Mouse (Mus musculus): ENCODE data around the gene B4galnt4. TPM values are rescaled to one million over a fixed set of nuclear protein-coding genes. Genes with fewer than 3 reads are reported as not detected.

B4galnt4 gene
- polyA plus RNA-seq, 1 experiment, result not detected

DNA sequence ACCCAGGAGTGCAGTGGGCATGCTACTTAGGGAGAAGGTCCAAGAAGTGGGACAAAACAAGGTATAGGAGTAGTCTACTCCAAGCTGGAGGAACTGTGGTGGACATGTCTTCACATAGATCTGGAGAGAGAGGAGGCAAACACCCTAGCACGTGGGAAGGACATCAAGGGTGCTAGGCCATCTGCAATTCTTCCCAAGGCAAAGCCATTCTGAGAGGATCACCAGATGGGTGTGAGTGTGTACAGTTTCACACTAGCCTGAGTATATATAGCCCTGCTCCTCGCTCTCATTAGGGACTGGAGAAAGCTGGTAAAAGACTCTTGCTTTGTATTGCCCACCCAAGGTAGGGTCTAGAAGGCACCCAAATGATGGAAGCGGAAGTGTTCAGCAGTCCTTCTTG lies 2.4 kb downstream of the B4galnt4 start:
- Histone ChIP-seq H3K27ac (ENCODE audit: insufficient read depth, low read depth, low read length) (no peak overlapping the region), H3K4me3 (ENCODE audit: insufficient read depth, low read depth, low read length) (no peak overlapping the region), H3K4me1 (ENCODE audit: control insufficient read depth, insufficient read depth, low read length) (peaks cover 22% of the 10 kb centered on the region)
- 94% methylated on average over 3 of the region's 3 CpGs for WGBS
- TF ChIP-seq CTCF (IDR thresholded peaks at IDR 0.05; ENCODE audit: insufficient read depth, low read depth, low read length) (no peak), POLR2A (IDR thresholded peaks at IDR 0.05; ENCODE audit: insufficient read depth, low read depth, low read length) (no peak)

DNA sequence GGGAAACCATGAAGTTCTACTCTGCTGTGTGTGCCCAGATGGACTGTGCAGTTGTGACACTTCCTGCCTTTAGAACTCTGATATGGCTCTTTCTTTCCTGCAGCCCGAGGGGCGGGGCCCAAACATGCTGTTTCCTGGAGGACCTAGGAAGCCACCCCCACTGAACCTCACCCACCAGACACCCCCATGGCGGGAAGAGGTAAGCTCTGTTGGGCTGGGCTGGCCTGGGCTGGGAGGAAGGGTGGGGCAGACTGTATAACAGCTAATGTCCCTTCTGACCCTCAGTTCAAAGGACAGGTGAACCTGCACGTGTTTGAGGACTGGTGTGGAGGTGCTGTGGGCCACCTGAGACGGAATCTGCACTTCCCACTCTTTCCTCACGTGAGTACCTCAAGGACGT lies 3.3 kb downstream of the B4galnt4 start:
- WGBS, result 86% methylated on average over 7 of the region's 7 CpGs
- TF ChIP-seq CTCF (IDR thresholded peaks at IDR 0.05; ENCODE audit: insufficient read depth, low read depth, low read length), result no peak
- no peak for TF ChIP-seq POLR2A (IDR thresholded peaks at IDR 0.05; ENCODE audit: insufficient read depth, low read depth, low read length)
- H3K27ac ChIP-seq (ENCODE audit: insufficient read depth, low read depth, low read length), result no peak overlapping the region
- peaks cover 22% of the 10 kb centered on the region for H3K4me1 ChIP-seq (ENCODE audit: control insufficient read depth, insufficient read depth, low read length)
- H3K4me3 ChIP-seq (ENCODE audit: insufficient read depth, low read depth, low read length), result no peak overlapping the region

DNA sequence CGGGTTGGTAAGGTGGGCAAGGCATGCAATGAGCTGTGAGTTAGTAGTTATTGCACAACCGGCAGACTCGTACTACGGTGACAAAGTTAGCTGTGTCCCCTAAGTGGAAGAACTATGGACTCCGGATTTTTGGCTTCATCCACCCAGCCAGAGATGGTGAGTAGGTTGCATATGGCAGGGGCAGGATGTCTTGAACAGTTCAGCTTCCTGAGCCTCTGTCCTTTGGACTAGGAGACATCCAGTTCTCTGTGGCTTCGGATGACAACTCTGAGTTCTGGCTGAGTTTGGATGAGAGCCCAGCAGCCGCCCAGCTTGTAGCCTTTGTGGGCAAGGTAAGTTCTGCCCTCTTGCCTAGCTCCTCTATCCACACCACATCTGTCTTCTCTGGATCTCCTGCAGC lies 3.7 kb downstream of the B4galnt4 start:
- no peak overlapping the region for H3K4me3 ChIP-seq (ENCODE audit: insufficient read depth, low read depth, low read length)
- no peak overlapping the region for H3K27ac ChIP-seq (ENCODE audit: insufficient read depth, low read depth, low read length)
- 90% methylated on average over 7 of the region's 7 CpGs for WGBS
- TF ChIP-seq CTCF (IDR thresholded peaks at IDR 0.05; ENCODE audit: insufficient read depth, low read depth, low read length) (no peak), POLR2A (IDR thresholded peaks at IDR 0.05; ENCODE audit: insufficient read depth, low read depth, low read length) (no peak)
- peaks cover 22% of the 10 kb centered on the region for H3K4me1 ChIP-seq (ENCODE audit: control insufficient read depth, insufficient read depth, low read length)

DNA sequence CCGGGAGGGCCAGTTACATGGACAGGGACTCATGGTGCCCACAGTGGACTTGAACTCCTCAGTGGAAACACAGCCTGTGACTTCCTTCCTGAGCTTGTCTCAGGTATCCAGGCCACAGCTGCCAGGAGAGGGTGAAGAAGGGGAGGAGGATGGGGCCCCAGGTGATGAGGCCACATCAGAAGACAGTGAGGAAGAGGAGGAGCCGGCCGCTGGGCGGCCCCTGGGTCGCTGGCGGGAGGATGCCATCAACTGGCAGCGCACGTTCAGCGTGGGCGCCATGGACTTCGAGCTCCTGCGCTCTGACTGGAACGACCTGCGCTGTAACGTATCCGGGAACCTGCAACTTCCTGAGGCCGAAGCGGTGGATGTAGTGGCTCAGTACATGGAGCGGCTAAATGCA lies 7.4 kb downstream of the B4galnt4 start:
- 84% methylated on average over 19 of the region's 19 CpGs for WGBS
- H3K4me3 ChIP-seq (ENCODE audit: insufficient read depth, low read depth, low read length), result no peak overlapping the region
- no peak overlapping the region for H3K27ac ChIP-seq (ENCODE audit: insufficient read depth, low read depth, low read length)
- TF ChIP-seq CTCF (IDR thresholded peaks at IDR 0.05; ENCODE audit: insufficient read depth, low read depth, low read length), result no peak
- no peak for TF ChIP-seq POLR2A (IDR thresholded peaks at IDR 0.05; ENCODE audit: insufficient read depth, low read depth, low read length)
- peaks cover 17% of the 10 kb centered on the region for H3K4me1 ChIP-seq (ENCODE audit: control insufficient read depth, insufficient read depth, low read length)

DNA sequence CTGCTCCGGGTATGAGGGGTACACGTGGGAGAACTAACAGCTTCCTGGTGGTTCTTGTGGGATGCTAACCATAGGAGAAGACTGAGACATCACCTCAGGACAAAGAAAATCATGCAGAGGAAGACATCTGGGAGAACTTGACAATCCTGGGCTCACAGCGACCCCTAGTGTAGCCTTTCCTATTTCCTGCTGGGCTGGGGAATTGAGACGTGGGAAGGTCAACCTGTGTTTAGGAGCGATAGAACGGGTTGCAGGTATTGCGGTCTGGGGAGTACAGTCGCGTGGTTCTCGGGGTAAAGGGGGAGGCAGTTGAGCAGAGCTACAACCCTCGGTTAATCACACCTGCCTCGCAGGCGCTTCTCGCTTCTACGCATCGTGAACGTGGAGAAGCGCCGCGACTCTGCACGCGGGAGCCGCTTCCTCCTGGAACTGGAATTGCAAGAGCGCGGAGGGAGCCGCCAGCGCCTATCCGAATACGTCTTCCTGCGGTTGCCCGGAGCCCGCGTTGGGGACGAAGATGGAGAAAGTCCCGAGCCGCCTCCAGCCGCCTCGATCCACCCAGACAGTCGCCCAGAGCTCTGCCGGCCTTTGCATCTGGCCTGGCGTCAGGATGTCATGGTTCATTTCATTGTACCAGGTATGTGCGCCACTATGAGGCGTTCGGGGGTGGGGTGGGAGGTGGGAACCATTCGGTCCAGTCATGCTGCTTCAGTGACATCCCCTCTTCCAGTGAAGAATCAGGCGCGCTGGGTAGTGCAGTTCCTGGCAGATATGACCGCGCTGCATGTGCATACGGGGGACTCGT lies 9.4 kb downstream of the B4galnt4 start:
- WGBS, result under 1% methylated on average over 51 of the region's 51 CpGs
- H3K27ac ChIP-seq (ENCODE audit: insufficient read depth, low read depth, low read length), result peak overlapping the region; percentile 47
- peak overlapping the region; percentile 53 for H3K4me3 ChIP-seq (ENCODE audit: insufficient read depth, low read depth, low read length)
- TF ChIP-seq CTCF (IDR thresholded peaks at IDR 0.05; ENCODE audit: insufficient read depth, low read depth, low read length), result peak; percentile 41
- peak; percentile 46; the same call in 1 of the 2 replicates for TF ChIP-seq POLR2A (IDR thresholded peaks at IDR 0.05; ENCODE audit: insufficient read depth, low read depth, low read length)
- H3K4me1 ChIP-seq (ENCODE audit: control insufficient read depth, insufficient read depth, low read length), result peaks cover 17% of the 10 kb centered on the region

DNA sequence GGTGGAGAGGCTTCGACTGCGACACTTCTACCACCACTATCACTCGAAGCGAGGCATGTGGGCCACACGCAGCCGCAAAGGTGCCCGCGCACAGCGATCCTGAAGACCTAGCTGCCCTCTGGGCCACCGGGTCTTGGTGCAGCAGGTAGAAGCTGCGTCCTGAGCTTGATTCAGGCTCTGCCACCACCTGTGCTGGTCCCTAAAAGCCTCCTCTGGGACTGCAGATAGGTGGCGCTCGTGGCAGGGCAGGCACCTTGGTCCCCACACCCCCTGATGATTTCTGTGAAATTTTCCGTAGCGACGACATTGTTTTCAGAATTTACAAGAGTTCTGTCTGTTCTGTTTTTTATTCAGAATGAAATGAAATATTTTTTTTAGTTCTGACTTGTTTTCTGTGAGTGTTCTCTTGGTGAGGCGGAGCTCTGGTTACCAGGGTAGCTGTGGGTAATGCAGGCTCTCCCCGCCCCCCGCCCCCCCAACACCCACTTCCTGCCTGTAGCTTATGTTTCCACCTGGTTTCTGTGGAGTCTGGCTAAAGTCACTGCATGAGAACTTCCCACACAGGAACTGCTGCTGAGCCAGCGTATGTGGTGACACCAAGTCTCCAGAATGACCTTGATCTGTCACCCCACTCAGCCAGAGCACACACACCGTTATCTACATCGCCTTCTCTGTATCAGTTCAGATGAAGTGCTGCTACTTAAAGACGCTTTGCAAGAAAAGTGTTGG lies 11.3 kb downstream of the B4galnt4 start:
- Histone ChIP-seq H3K27ac (ENCODE audit: insufficient read depth, low read depth, low read length) (no peak overlapping the region), H3K4me1 (ENCODE audit: control insufficient read depth, insufficient read depth, low read length) (peaks cover 15% of the 10 kb centered on the region), H3K4me3 (ENCODE audit: insufficient read depth, low read depth, low read length) (no peak overlapping the region)
- WGBS, result 45% methylated on average over 23 of the region's 23 CpGs
- no peak for TF ChIP-seq POLR2A (IDR thresholded peaks at IDR 0.05; ENCODE audit: insufficient read depth, low read depth, low read length)
- peak; percentile 33; the same call in 1 of the 2 replicates for TF ChIP-seq CTCF (IDR thresholded peaks at IDR 0.05; ENCODE audit: insufficient read depth, low read depth, low read length)

DNA sequence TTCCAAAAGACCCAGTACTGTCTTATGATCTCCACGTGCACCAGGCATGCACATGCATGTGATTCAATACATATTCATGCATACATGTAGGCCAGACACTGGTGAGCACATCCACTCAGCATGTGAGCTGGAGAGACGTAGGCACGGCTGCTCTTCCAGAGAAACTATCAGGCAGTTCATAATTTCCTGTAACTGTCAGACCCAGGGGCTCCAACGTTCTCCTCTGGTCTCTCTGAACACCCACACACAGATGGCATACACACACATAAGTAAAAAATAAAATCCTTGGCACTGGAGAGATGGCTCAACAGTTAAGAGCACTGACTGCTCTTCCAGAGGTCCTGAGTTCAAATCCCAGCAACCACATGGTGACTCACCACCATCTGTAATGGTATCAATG lies 12.9 kb downstream of the B4galnt4 start:
- 74% methylated on average over 4 of the region's 4 CpGs for WGBS
- Histone ChIP-seq H3K4me1 (ENCODE audit: control insufficient read depth, insufficient read depth, low read length) (peaks cover 15% of the 10 kb centered on the region), H3K27ac (ENCODE audit: insufficient read depth, low read depth, low read length) (no peak overlapping the region), H3K4me3 (ENCODE audit: insufficient read depth, low read depth, low read length) (no peak overlapping the region)
- no peak for TF ChIP-seq CTCF (IDR thresholded peaks at IDR 0.05; ENCODE audit: insufficient read depth, low read depth, low read length)
- no peak for TF ChIP-seq POLR2A (IDR thresholded peaks at IDR 0.05; ENCODE audit: insufficient read depth, low read depth, low read length)

DNA sequence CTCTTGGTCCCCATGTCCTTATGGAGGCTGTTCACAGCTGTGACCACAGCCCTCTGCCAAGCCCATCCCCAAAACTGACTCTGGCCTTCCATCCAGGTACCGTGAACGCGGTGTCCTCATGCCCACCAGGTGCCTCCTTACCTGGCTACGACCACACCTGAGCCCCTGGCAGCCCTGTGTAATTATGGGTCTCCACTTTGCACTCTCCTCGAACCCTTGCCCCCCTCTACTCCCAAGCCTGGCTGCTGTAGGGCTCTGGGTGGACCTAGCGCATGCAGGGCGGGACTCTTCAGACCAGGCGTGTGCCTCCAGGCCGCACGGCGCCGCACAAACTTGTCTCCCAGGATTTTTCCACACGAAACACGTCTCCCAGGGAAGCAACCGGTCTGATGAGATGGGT lies 16.9 kb downstream of the B4galnt4 start, which contains the start of gene Pkp3:
Gene Pkp3, plus strand, starts transcription at position 378 of the 400 bp plus-strand sequence.
- Histone ChIP-seq H3K4me1 (ENCODE audit: control insufficient read depth, insufficient read depth, low read length) (0 out of 2 replicates have a peak, but pooled peaks cover 3% of the 10 kb centered on the region), H3K27ac (ENCODE audit: insufficient read depth, low read depth, low read length) (no peak within 1 kb of the TSS), H3K4me3 (ENCODE audit: insufficient read depth, low read depth, low read length) (no peak within 1 kb of the TSS)
- no peak for TF ChIP-seq CTCF (IDR thresholded peaks at IDR 0.05; ENCODE audit: insufficient read depth, low read depth, low read length)
- no peak for TF ChIP-seq POLR2A (IDR thresholded peaks at IDR 0.05; ENCODE audit: insufficient read depth, low read depth, low read length)
- 92% methylated on average over 15 of the region's 15 CpGs for WGBS

DNA sequence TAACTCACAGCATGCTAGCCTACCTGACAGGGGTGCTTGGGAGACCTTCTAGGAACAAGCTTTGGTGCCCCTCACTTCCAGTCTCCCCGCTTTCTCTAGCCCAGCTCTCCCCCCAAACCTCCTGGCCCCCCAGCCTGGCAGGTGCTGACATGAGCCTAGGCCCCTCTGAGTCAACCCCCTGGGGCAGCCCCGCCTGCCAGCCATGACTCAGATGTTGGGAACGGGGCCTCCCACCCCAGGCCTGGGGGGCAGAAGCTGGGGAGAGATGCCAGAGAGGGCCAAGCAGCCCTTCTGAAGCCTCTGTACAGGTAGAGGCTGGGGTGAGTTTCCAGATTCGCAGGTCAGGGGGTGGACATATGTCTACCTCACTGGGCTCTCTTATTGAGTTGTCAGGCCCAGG lies 18.0 kb downstream of the B4galnt4 start:
- 76% methylated on average over 4 of the region's 4 CpGs for WGBS
- H3K4me3 ChIP-seq (ENCODE audit: insufficient read depth, low read depth, low read length), result no peak overlapping the region
- 0 out of 2 replicates have a peak, but pooled peaks cover 3% of the 10 kb centered on the region for H3K4me1 ChIP-seq (ENCODE audit: control insufficient read depth, insufficient read depth, low read length)
- TF ChIP-seq POLR2A (IDR thresholded peaks at IDR 0.05; ENCODE audit: insufficient read depth, low read depth, low read length), result no peak
- TF ChIP-seq CTCF (IDR thresholded peaks at IDR 0.05; ENCODE audit: insufficient read depth, low read depth, low read length), result no peak
- no peak overlapping the region for H3K27ac ChIP-seq (ENCODE audit: insufficient read depth, low read depth, low read length)
